Mouse (Mus musculus) megakaryocyte, embryonic 14.5 days (primary cell): Measurements from ENCODE around the gene Gm49673.
"Not testable (repeated sequence)": the region's sequence is repeated elsewhere in the genome, so short reads cannot be mapped to it uniquely, and the experiment has no call there.

Experiments
- FLI1 ChIP-seq: IDR thresholded peaks from 2 replicates; pipeline ENCODE4 v1.6.1; 2012; ENCODE audit warnings: low read length, inconsistent platforms, mixed read lengths
- GATA1 ChIP-seq: IDR thresholded peaks from 3 replicates; pipeline ENCODE4 v1.6.1; 2012; ENCODE audit warnings: mixed read lengths, low read length, inconsistent platforms, borderline replicate concordance

DNA sequence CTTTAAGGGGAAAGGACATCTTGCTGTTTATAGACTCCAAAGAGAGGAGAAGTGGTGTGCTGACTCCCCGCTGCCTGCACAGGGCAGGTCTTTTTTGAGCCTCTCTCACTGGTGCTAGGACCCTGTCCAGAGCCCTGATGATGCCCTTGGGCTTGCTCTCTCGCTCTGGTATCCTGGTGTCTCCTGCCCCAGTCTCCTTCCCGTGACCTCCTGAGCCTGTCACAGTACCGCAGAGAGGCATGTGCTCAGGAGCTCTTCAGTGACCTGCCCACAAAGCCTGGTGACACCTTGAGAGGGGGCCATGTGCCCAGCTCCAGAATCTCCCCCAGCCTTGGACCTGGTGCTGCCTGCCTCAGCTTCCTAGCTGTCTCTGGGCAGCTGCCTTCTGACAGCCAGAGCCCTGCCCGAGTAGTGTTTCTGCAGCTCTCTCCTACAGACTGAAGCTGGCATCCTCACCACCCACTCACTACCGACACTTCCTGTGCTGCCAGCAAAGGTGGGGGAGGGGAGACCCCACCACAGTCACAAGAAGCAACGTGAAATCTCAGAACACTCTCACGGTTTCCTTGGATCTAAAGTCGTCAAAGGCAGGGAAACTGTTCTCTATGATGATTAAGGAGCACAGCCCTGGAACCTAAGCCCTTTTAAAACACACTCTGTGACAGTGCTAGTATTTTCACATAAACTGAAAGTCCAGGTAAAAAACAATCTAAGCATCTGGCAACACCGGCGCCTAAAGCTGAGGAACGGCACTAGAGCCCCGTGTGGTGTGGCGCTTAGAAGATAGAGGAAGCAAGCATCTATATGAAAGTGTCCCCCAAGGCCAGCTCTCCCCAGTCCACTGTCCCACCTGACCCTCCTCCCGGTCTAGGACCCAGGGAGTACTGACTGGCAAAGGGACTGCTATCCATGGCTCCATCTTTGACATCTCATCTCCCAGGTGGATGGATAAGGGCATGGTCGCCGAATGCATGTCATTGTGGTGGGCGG lies 54.8 kb downstream of the Gm49673 start:
- TF ChIP-seq GATA1, FLI1: not testable (repeated sequence)
